Comparison of ENCODE assay signal across 8 mouse cellular contexts in genomic region chr2:52676023-52676912, GRCm38 (mm10). TPM values are rescaled to one million over a fixed set of nuclear protein-coding genes. Genes with fewer than 3 reads are reported as not detected.
DNase-seq lines count a peak whose midpoint lies in the region; ATAC-seq and TF ChIP-seq lines count a peak whose summit lies in the region.

Gene Cacnb4, minus strand, starts transcription at chr2:52676831.

- H3ac ChIP-seq in myocyte (ENCODE audit: control insufficient read depth, insufficient read length): no peak within 1 kb of the TSS

- WGBS in embryonic facial prominence, embryonic 11.5 days: 0% methylated on average over 25 of the region's 77 CpGs
- under 1% methylated on average over 65 of the region's 77 CpGs for WGBS in heart, embryonic 14.5 days
- WGBS in liver, embryonic 11.5 days: 1% methylated on average over 57 of the region's 77 CpGs

- peak; percentile 56 for DNase-seq in A20 (ENCODE audit: low read depth, low spot score)
- DNase-seq in adrenal gland, adult 8-10 months: peak; percentile 6
- DNase-seq in embryonic facial prominence, embryonic 11.5 days (ENCODE audit: low spot score): peak; percentile 67
- DNase-seq in kidney, postnatal 10 days: peak; percentile 74
- peak; percentile 58 for DNase-seq in liver, embryonic 11.5 days (ENCODE audit: low spot score)
- peak; percentile 78 for DNase-seq in testis, postnatal 10 days (ENCODE audit: low spot score)

- no peaks in the 10 kb centered on the region for H3K9me3 ChIP-seq in embryonic facial prominence, embryonic 11.5 days (replicated peaks; ENCODE audit: control insufficient read depth, low read length)
- no peaks in the 10 kb centered on the region for H3K9me3 ChIP-seq in heart, embryonic 14.5 days (ENCODE audit: control insufficient read depth, low read length)
- H3K9me3 ChIP-seq in liver, embryonic 11.5 days (ENCODE audit: control insufficient read depth, low read length): no peaks in the 10 kb centered on the region

- H3K9ac ChIP-seq in embryonic facial prominence, embryonic 11.5 days (replicated peaks; ENCODE audit: low read length): peak within 1 kb of the TSS; percentile 74
- H3K9ac ChIP-seq in heart, embryonic 14.5 days (ENCODE audit: low read length): peak within 1 kb of the TSS; percentile 78
- peak within 1 kb of the TSS; percentile 31; the same call in 1 of the 2 replicates for H3K9ac ChIP-seq in liver, embryonic 11.5 days (ENCODE audit: low read depth, low read length)

- no peaks in the 10 kb centered on the region for H3K79me2 ChIP-seq in myocyte (ENCODE audit: control insufficient read depth, insufficient read depth)

- no peaks in the 10 kb centered on the region for H3K4me1 ChIP-seq in embryonic facial prominence, embryonic 11.5 days (ENCODE audit: control insufficient read depth, insufficient read depth, low read length)
- H3K4me1 ChIP-seq in heart, embryonic 14.5 days (ENCODE audit: control insufficient read depth in 2 of 2, insufficient read depth in 2 of 2, low read length in 2 of 2): peaks cover 11 to 12% of the 10 kb centered on the region in 2 experiments
- H3K4me1 ChIP-seq in liver, embryonic 11.5 days (replicated peaks; ENCODE audit: control insufficient read depth, insufficient read depth, low read length): no peaks in the 10 kb centered on the region; the same call in 1 of the 2 replicates

- ATAC-seq in embryonic facial prominence, embryonic 11.5 days (replicated peaks; ENCODE audit: insufficient number of reproducible peaks, low FRiP score, low TSS enrichment, low read depth): peak; percentile 86
- peak; percentile 55 for ATAC-seq in heart, embryonic 14.5 days (ENCODE audit: insufficient number of reproducible peaks, insufficient read depth, low FRiP score, low read depth)
- ATAC-seq in liver, embryonic 11.5 days (replicated peaks; ENCODE audit: low FRiP score): peak; percentile 67

- H3K4me3 ChIP-seq in embryonic facial prominence, embryonic 11.5 days (ENCODE audit: low read depth, low read length): peak within 1 kb of the TSS; percentile 63
- peak within 1 kb of the TSS; percentile 78 to 81 for H3K4me3 ChIP-seq in heart, embryonic 14.5 days (ENCODE audit: control insufficient read depth in 1 of 2, insufficient read depth in 1 of 2, low read depth in 1 of 2, low read length in 2 of 2)
- peak within 1 kb of the TSS; percentile 59 for H3K4me3 ChIP-seq in liver, embryonic 11.5 days (ENCODE audit: low read depth, low read length)
- H3K4me3 ChIP-seq in myocyte: no peak within 1 kb of the TSS

- H3K27me3 ChIP-seq in embryonic facial prominence, embryonic 11.5 days (ENCODE audit: control insufficient read depth, insufficient read depth, low read length): peaks cover 14% of the 10 kb centered on the region
- peaks cover 18% of the 10 kb centered on the region; the same call in 1 of the 2 replicates for H3K27me3 ChIP-seq in heart, embryonic 14.5 days (ENCODE audit: control insufficient read depth, insufficient read depth, low read length)
- peaks cover 36% of the 10 kb centered on the region for H3K27me3 ChIP-seq in liver, embryonic 11.5 days (replicated peaks; ENCODE audit: control insufficient read depth, insufficient read depth, low read length)
- H3K27me3 ChIP-seq in myocyte (ENCODE audit: control insufficient read depth, insufficient read depth, insufficient read length): peaks cover 25% of the 10 kb centered on the region

- H3K36me3 ChIP-seq in embryonic facial prominence, embryonic 11.5 days (replicated peaks; ENCODE audit: control insufficient read depth, insufficient read depth, low read depth, low read length): no peaks in the 10 kb centered on the region
- H3K36me3 ChIP-seq in heart, embryonic 14.5 days (ENCODE audit: control insufficient read depth, insufficient read depth, low read length): no peaks in the 10 kb centered on the region
- H3K36me3 ChIP-seq in liver, embryonic 11.5 days (ENCODE audit: control insufficient read depth, insufficient read depth, low read length): no peaks in the 10 kb centered on the region
- no peaks in the 10 kb centered on the region for H3K36me3 ChIP-seq in myocyte (ENCODE audit: control insufficient read depth, insufficient read depth)

- H3K27ac ChIP-seq in embryonic facial prominence, embryonic 11.5 days (replicated peaks; ENCODE audit: low read depth, low read length): no peak within 1 kb of the TSS
- H3K27ac ChIP-seq in heart, embryonic 14.5 days (replicated peaks in 1 of 2; ENCODE audit: control insufficient read depth in 1 of 2, insufficient read depth in 1 of 2, low read depth in 2 of 2, low read length in 2 of 2): no peak within 1 kb of the TSS
- no peak within 1 kb of the TSS for H3K27ac ChIP-seq in liver, embryonic 11.5 days (ENCODE audit: low read depth, low read length)

- peak within 1 kb of the TSS; percentile 98 for H3K4me2 ChIP-seq in embryonic facial prominence, embryonic 11.5 days (ENCODE audit: low read depth, low read length)
- peak within 1 kb of the TSS; percentile 97 for H3K4me2 ChIP-seq in heart, embryonic 14.5 days (ENCODE audit: low read length)
- H3K4me2 ChIP-seq in liver, embryonic 11.5 days: peak within 1 kb of the TSS; percentile 84
- peak within 1 kb of the TSS; percentile 60 for H3K4me2 ChIP-seq in myocyte (ENCODE audit: low read depth)

- TF ChIP-seq POLR2A in myocyte (IDR thresholded peaks at IDR 0.05; ENCODE audit: insufficient read length, low read depth): no peak

TF ChIP-seq in myocyte, 11 proteins besides CTCF, POLR2A, EP300 and RAD21:
- TF ChIP-seq MYOG (IDR thresholded peaks at IDR 0.05; ENCODE audit: control insufficient read depth in 1 of 3, insufficient read depth in 1 of 3, insufficient read length in 2 of 3, low read depth in 2 of 3): no peak
- no peak for TF ChIP-seq CEBPB (IDR thresholded peaks at IDR 0.05; ENCODE audit: insufficient read depth, poor library complexity, severe bottlenecking)
- no peak for TF ChIP-seq TCF12 (IDR thresholded peaks at IDR 0.05; ENCODE audit: insufficient read depth, poor library complexity, severe bottlenecking)
- TF ChIP-seq E2F4 (IDR thresholded peaks at IDR 0.05; ENCODE audit: insufficient read depth): no peak
- no peak for TF ChIP-seq TCF3 (IDR thresholded peaks at IDR 0.05; ENCODE audit: insufficient read length, low read depth)
- no peak for TF ChIP-seq MYOD1 (IDR thresholded peaks at IDR 0.05; ENCODE audit: control insufficient read depth in 1 of 3, insufficient read length in 2 of 3, low read depth in 2 of 3)
- no peak for TF ChIP-seq REST (IDR thresholded peaks at IDR 0.05; ENCODE audit: insufficient read depth, insufficient read length)
- TF ChIP-seq POLR2AphosphoS2 (IDR thresholded peaks at IDR 0.05; ENCODE audit: insufficient read length, low read depth): no peak
- TF ChIP-seq USF1 (IDR thresholded peaks at IDR 0.05; ENCODE audit: low read depth): no peak
- TF ChIP-seq SRF (IDR thresholded peaks at IDR 0.05; ENCODE audit: control insufficient read depth, insufficient read length, low read depth): no peak
- no peak for TF ChIP-seq MAX (IDR thresholded peaks at IDR 0.05; ENCODE audit: low read depth)

RNA-seq across cellular contexts. Expression of gene Cacnb4, which starts in this region (rescaled TPM):
- total RNA-seq in adrenal gland, adult 8-10 months (2022): 1 to 10 TPM in 1 of 4 experiments, under 1 TPM in 3; 0.17 to 1.5 (median 0.64) TPM
- polyA plus RNA-seq in embryonic facial prominence, embryonic 11.5 days (2014; fragmentation: Nextera tagmentation; extraction: Ambion mirVana): 0.86 and 0.95 TPM in 2 replicates
- polyA plus RNA-seq in heart, embryonic 14.5 days (2014; fragmentation: Nextera tagmentation; extraction: Ambion mirVana): 0.43 and 0.49 TPM in 2 replicates
- 0.48 and 0.69 TPM in 2 replicates for polyA plus RNA-seq in liver, embryonic 11.5 days (2014; fragmentation: Nextera tagmentation; extraction: Ambion mirVana)
- polyA plus RNA-seq in myocyte (2012; fragmentation: generic; extraction: Trizol): 0.01 TPM

Comparison
In these comparisons a context has a peak if more than half of its experiments do, and no peak if none do; other contexts are left out.
1. Peak in DNase-seq, ATAC-seq, H3K4me3 ChIP-seq, H3K9ac ChIP-seq and H3K4me2 ChIP-seq in embryonic facial prominence, embryonic 11.5 days; RNA of the gene not detected or under 1 TPM.
2. Peak in ATAC-seq, H3K4me3 ChIP-seq, H3K9ac ChIP-seq and H3K4me2 ChIP-seq in heart, embryonic 14.5 days; RNA of the gene not detected or under 1 TPM.
3. Peak in DNase-seq, ATAC-seq, H3K4me3 ChIP-seq, H3K9ac ChIP-seq and H3K4me2 ChIP-seq in liver, embryonic 11.5 days; RNA of the gene not detected or under 1 TPM.
4. DNase-seq: peak in every context shown above with its lines; median percentile 78 in testis, postnatal 10 days; 74 in kidney, postnatal 10 days; 67 in embryonic facial prominence, embryonic 11.5 days; 58 in liver, embryonic 11.5 days; 56 in A20; 6 in adrenal gland, adult 8-10 months.